Mouse (Mus musculus) brain, embryonic 14.5 days (tissue): ENCODE measurements around the gene Klk1.
"Not testable (repeated sequence)": the region's sequence is repeated elsewhere in the genome, so short reads cannot be mapped to it uniquely, and the experiment has no call there.

Experiments used
- CTCF ChIP-seq: fragments of 200-500 bp; IDR thresholded peaks from 2 replicates; pipeline ENCODE4 v1.5.1; 2012; ENCODE audit warnings: inconsistent platforms, mild to moderate bottlenecking, moderate library complexity, borderline replicate concordance; ENCODE audit not compliant: insufficient read depth, insufficient read length; ENCODE audit errors: extremely low read depth
- POLR2A ChIP-seq: fragments of 200-500 bp; IDR thresholded peaks from 2 replicates; pipeline ENCODE4 v1.6.1; 2012; ENCODE audit warnings: mild to moderate bottlenecking, inconsistent platforms, borderline replicate concordance; ENCODE audit not compliant: poor library complexity, insufficient read depth, insufficient read length, severe bottlenecking; ENCODE audit errors: extremely low read depth

DNA sequence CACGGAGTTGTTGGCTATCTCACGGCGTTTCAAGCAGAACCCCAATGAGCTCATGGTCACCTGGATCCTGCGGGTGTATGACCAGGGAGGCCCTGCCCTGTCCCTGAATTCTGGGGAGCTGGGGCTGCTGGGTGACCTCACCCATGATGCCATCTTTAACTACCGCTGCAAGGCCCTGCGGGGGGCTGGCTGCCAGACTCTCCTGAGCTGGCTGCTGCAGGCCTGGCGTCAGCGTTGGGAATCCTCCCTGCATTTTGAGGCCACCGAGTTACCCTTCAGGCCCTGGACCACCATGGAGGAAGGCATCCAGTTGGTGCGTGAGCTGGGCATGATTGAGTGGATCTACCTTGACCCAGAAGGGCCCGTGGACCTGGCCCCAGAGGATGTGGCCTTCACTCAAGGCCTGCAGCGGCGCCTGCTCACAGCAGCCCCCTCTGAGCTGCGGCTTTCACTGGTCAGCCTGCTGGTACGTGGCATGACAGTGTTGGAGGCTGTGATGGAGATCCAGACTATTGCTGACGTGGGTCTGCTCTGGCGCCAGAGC is 25.6 kb downstream of the Klk1 start:
- not testable (repeated sequence) for TF ChIP-seq POLR2A, CTCF
